Mouse (Mus musculus) lung, postnatal 0 days (tissue): ENCODE data around the gene Fbxo36. TPM values are rescaled to one million over a fixed set of nuclear protein-coding genes. Genes with fewer than 3 reads are reported as not detected.
A peak's percentile ranks its signal among the peaks of the same experiment; 100 is the strongest.

Source experiments
- ATAC-seq: fragments of 200-750 bp; cut with Nextera tagmentation; 2 replicates; pipeline ENCODE4 v1.8.0; 2017; ENCODE audit warnings: moderate library complexity
- DNase-seq: peaks from one replicate; pipeline ENCODE4 v3.0.0-alpha.2; 2016; ENCODE audit warnings: low spot score
- H3K27ac ChIP-seq: fragments of 300-500 bp; sonication (generic); 2 replicates; pipeline ENCODE4 v1.5.1; 2014; ENCODE audit warnings: antibody characterized with exemption, mild to moderate bottlenecking, low read length, mixed read lengths
- H3K27me3 ChIP-seq: fragments of 300-500 bp; sonication (generic); replicated peaks from 2 replicates; pipeline ENCODE4 v1.6.1; 2014; ENCODE audit warnings: low read length, mixed read lengths; ENCODE audit not compliant: insufficient read depth
- H3K36me3 ChIP-seq: fragments of 300-500 bp; sonication (generic); 2 replicates; pipeline ENCODE4 v1.6.1; 2014; ENCODE audit warnings: low read length, mixed read lengths; ENCODE audit not compliant: insufficient read depth
- H3K4me1 ChIP-seq: fragments of 300-500 bp; sonication (generic); 2 replicates; pipeline ENCODE4 v1.6.1; 2014; ENCODE audit warnings: antibody characterized with exemption, low read depth, low read length, mixed read lengths; ENCODE audit not compliant: insufficient read depth
- H3K4me2 ChIP-seq: fragments of 300-500 bp; sonication (generic); replicated peaks from 2 replicates; pipeline ENCODE4 v1.6.1; 2014; ENCODE audit warnings: low read depth, mild to moderate bottlenecking, low read length, moderate library complexity, mixed read lengths
- H3K4me3 ChIP-seq: fragments of 300-500 bp; sonication (generic); 2 replicates; pipeline ENCODE4 v1.5.1; 2014; ENCODE audit warnings: low read depth, low read length
- H3K9ac ChIP-seq: fragments of 300-500 bp; sonication (generic); replicated peaks from 2 replicates; pipeline ENCODE4 v1.6.1; 2014; ENCODE audit warnings: low read depth, mild to moderate bottlenecking
- H3K9me3 ChIP-seq: fragments of 300-500 bp; sonication (generic); 2 replicates; pipeline ENCODE4 v1.6.1; 2016; ENCODE audit warnings: low read length, mixed read lengths
- CTCF ChIP-seq: IDR thresholded peaks from 2 replicates; pipeline ENCODE4 v1.5.1; 2016; ENCODE audit warnings: antibody characterized with exemption, mild to moderate bottlenecking
- EP300 ChIP-seq: IDR thresholded peaks from 2 replicates; pipeline ENCODE4 v1.6.1; 2016; ENCODE audit warnings: antibody characterized with exemption, mild to moderate bottlenecking, control low read depth
- WGBS: fragments of 180-500 bp; shearing (Covaris S2); extraction: QIAGEN DNeasy Blood & Tissue Kit; methylation state at CpG from one replicate; pipeline ENCODE4 v1.1.7; 2014; 5-methylcytosine and 5-hydroxymethylcytosine counted together
- polyA plus RNA-seq: library from polyadenylated mRNA; unstranded; fragments of >200 nt; fragmentation: Nextera tagmentation; extraction: Ambion mirVana; gene quantifications from 2 replicates; pipeline ENCODE4 v1.2.1, GENCODE M21; 2015

Gene Fbxo36
- polyA plus RNA-seq, 1 experiment from 2014 or later: 23.6 TPM

DNA sequence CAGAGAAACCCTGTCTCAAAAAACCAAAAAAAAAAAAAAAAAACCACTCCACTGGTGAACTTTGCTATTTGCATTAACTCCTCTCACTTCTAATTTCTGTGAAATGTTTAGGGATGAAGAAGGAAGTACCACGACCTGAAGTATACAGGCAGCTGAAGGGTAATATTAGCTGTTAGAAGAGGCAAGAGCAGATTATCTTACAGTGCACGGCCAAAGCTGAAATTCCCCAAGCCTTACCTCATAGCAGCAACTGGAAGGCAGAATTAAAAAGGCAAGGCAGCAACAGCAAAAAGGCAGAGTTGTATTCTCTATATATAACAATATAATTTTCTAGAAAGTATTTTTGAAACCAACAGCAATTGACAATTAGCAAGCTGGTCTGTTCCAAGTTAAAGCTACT, 14.6 kb upstream of the Fbxo36 start:
- Histone ChIP-seq H3K27me3 (no peaks in the 10 kb centered on the region), H3K27ac (no peak overlapping the region), H3K9me3 (no peaks in the 10 kb centered on the region), H3K4me1 (no peaks in the 10 kb centered on the region), H3K9ac (no peak overlapping the region), H3K4me2 (no peak overlapping the region), H3K4me3 (no peak overlapping the region), H3K36me3 (no peaks in the 10 kb centered on the region)
- ATAC-seq (no peak), DNase-seq (no peak)
- TF ChIP-seq CTCF (no peak), EP300 (no peak)
- WGBS: 32% methylated on average over 2 of the region's 2 CpGs

DNA sequence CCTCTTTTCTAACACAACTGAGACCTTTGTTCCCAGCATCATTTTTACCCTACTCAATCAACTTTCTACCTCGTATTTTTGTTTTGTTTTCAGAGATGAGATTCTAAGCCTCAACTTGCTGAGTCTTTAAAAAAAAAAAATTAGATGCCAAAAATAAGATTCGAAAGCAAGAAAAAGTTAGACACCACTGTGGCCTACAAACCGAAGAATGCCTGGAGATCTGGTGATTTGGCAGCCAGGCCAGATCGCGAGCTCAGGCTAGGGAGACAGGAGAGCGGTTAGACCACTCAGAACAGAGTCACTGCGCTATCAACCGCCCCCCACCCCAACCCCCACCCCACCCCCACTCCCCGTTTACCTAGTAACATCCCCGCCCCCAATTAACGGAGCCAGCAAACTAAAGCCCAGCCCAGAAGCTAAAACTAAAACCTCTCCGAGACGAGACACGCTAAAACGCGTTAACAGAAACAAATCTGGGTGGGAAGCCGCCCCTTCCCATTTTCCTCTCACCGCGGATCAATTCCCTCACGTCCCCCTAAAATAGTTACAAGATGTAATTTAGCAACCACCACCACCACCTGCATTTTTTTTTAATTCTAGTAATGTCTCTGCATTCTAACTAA, 2.0 kb upstream of the Fbxo36 start:
- Histone ChIP-seq H3K9me3 (no peaks in the 10 kb centered on the region), H3K4me2 (peak overlapping the region; percentile 82), H3K4me1 (peaks cover 8% of the 10 kb centered on the region; the same call in 1 of the 2 replicates), H3K9ac (no peak overlapping the region), H3K36me3 (no peaks in the 10 kb centered on the region), H3K27ac (0 out of 2 replicates have a peak overlapping the region, but pooled peaks have one; percentile 14), H3K4me3 (peak overlapping the region; percentile 96), H3K27me3 (no peaks in the 10 kb centered on the region)
- no peak for DNase-seq
- TF ChIP-seq CTCF (no peak), EP300 (no peak)
- 4% methylated on average over 20 of the region's 20 CpGs for WGBS
- ATAC-seq: no peak

DNA sequence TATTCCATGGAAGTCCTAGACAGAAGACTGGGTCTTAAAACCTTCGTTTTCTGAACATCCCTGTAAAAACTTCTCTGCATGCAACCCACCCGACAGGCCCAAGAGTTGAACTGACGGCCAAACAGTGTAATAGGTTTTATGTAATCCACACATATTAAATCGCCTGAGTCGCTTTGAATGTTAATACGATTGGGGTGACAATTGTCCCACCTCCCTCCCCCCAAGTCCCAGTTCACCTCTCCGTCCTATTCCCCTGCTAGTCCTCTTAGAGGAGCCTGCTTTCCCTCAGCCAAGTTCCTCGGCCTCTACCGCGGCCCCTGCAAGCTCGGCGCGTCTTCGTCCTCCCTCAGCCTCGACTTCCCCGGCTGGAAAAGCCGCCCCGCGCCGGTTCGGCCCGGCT, 1.5 kb upstream of the Fbxo36 start:
- no peak for ATAC-seq
- peak; percentile 27 for DNase-seq
- peak overlapping the region; percentile 96 for H3K4me3 ChIP-seq
- 0% methylated on average over 22 of the region's 22 CpGs for WGBS
- H3K9me3 ChIP-seq: no peaks in the 10 kb centered on the region
- H3K4me2 ChIP-seq: peak overlapping the region; percentile 82
- no peaks in the 10 kb centered on the region for H3K36me3 ChIP-seq
- peak overlapping the region; percentile 94 for H3K9ac ChIP-seq
- H3K27ac ChIP-seq: peak overlapping the region; percentile 99
- peaks cover 8% of the 10 kb centered on the region; the same call in 1 of the 2 replicates for H3K4me1 ChIP-seq
- TF ChIP-seq EP300 (no peak), CTCF (no peak)
- H3K27me3 ChIP-seq: no peaks in the 10 kb centered on the region

- Histone ChIP-seq H3K36me3 (no peaks in the 10 kb centered on the region), H3K4me3 (peak overlapping the region; percentile 96), H3K9ac (peak overlapping the region; percentile 94), H3K27me3 (no peaks in the 10 kb centered on the region), H3K4me2 (peak overlapping the region; percentile 82), H3K4me1 (peaks cover 8% of the 10 kb centered on the region; the same call in 1 of the 2 replicates), H3K9me3 (no peaks in the 10 kb centered on the region), H3K27ac (peak overlapping the region; percentile 99)
- no peak for TF ChIP-seq EP300
- no peak for TF ChIP-seq CTCF
- DNase-seq (peak; percentile 79), ATAC-seq (peak; percentile 52)
- WGBS: under 1% methylated on average over 35 of the region's 44 CpGs
Measured at GRCm38 (mm10) chr1:84838621-84839151, 955 bp upstream of the Fbxo36 start.

DNA sequence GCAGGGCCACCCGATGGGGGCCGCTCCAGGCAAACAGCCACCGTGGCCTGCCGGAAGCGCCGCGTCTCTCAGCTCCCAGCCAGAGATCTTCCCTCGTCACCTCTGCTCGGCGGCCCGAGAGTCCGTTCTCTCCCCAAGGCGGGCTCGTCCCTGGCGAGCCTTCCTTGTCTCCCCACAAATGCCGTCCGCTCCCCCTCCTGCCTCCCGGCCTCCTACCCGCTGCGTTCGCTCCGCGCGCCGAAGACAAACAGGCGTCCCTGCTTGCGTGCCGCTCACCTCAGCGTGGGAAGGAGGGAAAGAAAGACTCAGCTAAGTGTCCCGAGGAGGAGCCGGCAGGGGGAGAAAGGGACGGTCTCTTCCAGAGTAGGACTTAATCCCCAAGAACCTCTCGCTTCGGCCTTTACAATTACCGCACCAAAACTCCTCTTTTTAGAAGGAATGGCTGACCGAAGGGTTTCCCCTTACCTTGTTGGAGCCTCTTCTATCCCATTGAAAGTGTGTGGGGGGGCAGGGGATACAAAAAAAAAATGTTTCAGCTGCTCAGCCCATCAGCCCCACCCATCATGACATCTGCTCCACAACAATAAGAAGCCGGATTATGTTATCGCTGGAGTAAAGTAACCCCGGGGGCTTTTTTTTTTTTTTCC, 500 bp downstream of the Fbxo36 start, which contains the start of gene Trip12:
Gene Trip12 (minus strand): TSS at position 499 of the 647 bp plus-strand sequence.
- peaks cover 8% of the 10 kb centered on the region; the same call in 1 of the 2 replicates for H3K4me1 ChIP-seq
- under 1% methylated on average over 39 of the region's 39 CpGs for WGBS
- peak within 1 kb of the TSS; percentile 99 for H3K27ac ChIP-seq
- DNase-seq (no peak), ATAC-seq (peak; percentile 34)
- H3K27me3 ChIP-seq: no peaks in the 10 kb centered on the region
- peak within 1 kb of the TSS; percentile 94 for H3K9ac ChIP-seq
- H3K9me3 ChIP-seq: no peaks in the 10 kb centered on the region
- H3K4me2 ChIP-seq: peak within 1 kb of the TSS; percentile 82
- peak within 1 kb of the TSS; percentile 96 for H3K4me3 ChIP-seq
- H3K36me3 ChIP-seq: no peaks in the 10 kb centered on the region
- peak; percentile 30; the same call in 1 of the 2 replicates for TF ChIP-seq CTCF
- no peak for TF ChIP-seq EP300

GRCm38 (mm10) chr1:84841061-84841460, 1.4 kb downstream of the Fbxo36 start:
- Histone ChIP-seq H3K4me1 (peaks cover 8% of the 10 kb centered on the region; the same call in 1 of the 2 replicates), H3K36me3 (no peaks in the 10 kb centered on the region), H3K27me3 (no peaks in the 10 kb centered on the region), H3K27ac (no peak overlapping the region), H3K4me2 (no peak overlapping the region), H3K9me3 (no peaks in the 10 kb centered on the region), H3K9ac (no peak overlapping the region), H3K4me3 (no peak overlapping the region)
- 73% methylated on average over 3 of the region's 3 CpGs for WGBS
- ATAC-seq (no peak), DNase-seq (no peak)
- no peak for TF ChIP-seq EP300
- TF ChIP-seq CTCF: no peak
